Mouse (Mus musculus) megakaryocyte, embryonic 14.5 days (primary cell): ENCODE results near the gene AU018091.

Experiments
- FLI1 ChIP-seq: IDR thresholded peaks from 2 replicates; pipeline ENCODE4 v1.6.1; 2012; ENCODE audit warnings: low read length, inconsistent platforms, mixed read lengths
- GATA1 ChIP-seq: IDR thresholded peaks from 3 replicates; pipeline ENCODE4 v1.6.1; 2012; ENCODE audit warnings: mixed read lengths, low read length, inconsistent platforms, borderline replicate concordance

GRCm38 (mm10) chr7:3164991-3165390 lies 4.0 kb downstream of the AU018091 start:
- no peak for TF ChIP-seq GATA1
- TF ChIP-seq FLI1, result no peak
